Mouse (Mus musculus) E14TG2a.4 (cell line): ENCODE measurements around the gene Dab2ip.

Experiments used
- CTCF ChIP-seq: conservative IDR thresholded peaks from 2 replicates; pipeline ENCODE4 v1.5.1; 2014; ENCODE audit warnings: low read length
- NANOG ChIP-seq: IDR thresholded peaks from 2 replicates; pipeline ENCODE4 v1.6.1; 2014; ENCODE audit warnings: borderline replicate concordance, low read length, mixed read lengths
- POU5F1 ChIP-seq: IDR thresholded peaks from 2 replicates; pipeline ENCODE4 v1.6.1; 2014; ENCODE audit warnings: low read length, borderline replicate concordance

DNA sequence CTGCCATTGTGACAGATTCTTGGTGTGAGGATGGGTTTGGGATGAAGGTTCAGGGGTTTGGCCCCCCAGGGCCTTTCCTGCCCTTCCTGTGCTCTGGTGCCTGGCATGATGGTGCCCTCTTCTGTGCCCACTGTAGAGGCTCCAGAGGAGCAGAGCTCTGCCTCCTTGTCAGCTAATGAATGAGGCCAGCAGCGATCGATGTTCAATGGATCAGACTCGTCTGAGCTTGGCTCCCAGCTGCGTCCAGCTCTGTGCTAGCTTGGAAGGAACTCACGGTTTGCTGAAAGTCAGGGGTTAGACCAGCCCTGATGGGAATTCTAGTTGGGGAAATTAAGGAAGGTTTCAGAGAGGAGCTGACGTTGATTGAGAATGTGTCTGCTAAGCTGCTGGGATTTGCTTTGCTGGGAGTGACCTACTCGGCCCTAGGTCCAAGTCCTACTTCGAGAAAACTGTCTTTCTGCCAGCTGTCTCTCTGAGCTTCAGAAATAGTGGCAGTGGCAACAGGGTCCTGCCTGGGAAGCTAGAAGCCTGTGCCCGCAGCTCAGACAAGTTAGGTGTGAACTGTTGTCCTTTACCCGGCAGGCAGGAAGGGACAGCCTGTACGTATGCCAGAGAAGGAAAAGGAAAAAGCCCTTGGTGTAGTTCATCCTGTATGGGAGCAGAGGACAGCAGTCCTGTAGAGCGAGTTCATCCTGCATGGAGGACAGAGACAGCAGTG, 65.5 kb downstream of the Dab2ip start:
- no peak for TF ChIP-seq CTCF
- no peak for TF ChIP-seq POU5F1
- TF ChIP-seq NANOG: no peak
